Mouse (Mus musculus) G1E (cell line): ENCODE data around the gene Aacs.
"Not testable (repeated sequence)": the region's sequence is repeated elsewhere in the genome, so short reads cannot be mapped to it uniquely, and the experiment has no call there.

ENCODE experiments used
- CTCF ChIP-seq: IDR thresholded peaks from 2 replicates; pipeline ENCODE4 v1.5.1; 2012; ENCODE audit warnings: low read depth, low read length, inconsistent platforms, mixed read lengths
- GATA1 ChIP-seq: IDR thresholded peaks from 2 replicates; pipeline ENCODE4 v1.6.1; 2012; ENCODE audit warnings: borderline replicate concordance, low read length, inconsistent platforms, mixed read lengths
- GATA2 ChIP-seq: IDR thresholded peaks from 2 replicates; pipeline ENCODE4 v1.6.1; 2012; ENCODE audit warnings: low read depth, low read length, inconsistent platforms, borderline replicate concordance
- POLR2AphosphoS5 ChIP-seq: IDR thresholded peaks from 2 replicates; pipeline ENCODE4 v1.6.1; 2012; ENCODE audit warnings: low read depth, low read length, inconsistent platforms; ENCODE audit not compliant: insufficient replicate concordance
- TAL1 ChIP-seq: conservative IDR thresholded peaks from 2 replicates; pipeline ENCODE4 v1.6.1; 2012; ENCODE audit warnings: low read depth, low read length, inconsistent platforms, mixed read lengths

DNA sequence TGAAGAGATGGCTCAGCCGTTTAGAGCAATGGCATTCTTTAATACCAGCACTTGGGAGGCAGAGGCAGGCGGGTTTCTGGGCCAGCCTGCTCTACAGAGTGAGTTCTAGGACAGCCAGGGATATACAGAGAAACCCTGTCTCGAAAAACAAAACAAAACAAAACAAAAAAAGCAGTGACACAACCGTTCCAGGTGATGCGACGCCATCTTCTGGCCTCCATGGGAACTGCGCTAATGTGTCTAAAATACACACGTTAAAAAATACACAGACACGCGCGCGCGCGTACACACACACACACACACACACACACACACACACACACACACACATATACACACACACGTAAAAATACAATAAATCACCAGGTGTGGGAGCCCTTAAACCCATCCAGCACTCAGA lies 41.3 kb upstream of the Aacs start:
- TF ChIP-seq CTCF, result peak; percentile 13; the same call in 1 of the 2 replicates
- not testable (repeated sequence) for TF ChIP-seq POLR2AphosphoS5, GATA2, TAL1, GATA1
